Mouse (Mus musculus) right cerebral cortex, postnatal 36 days (tissue): Measurements from ENCODE around the gene Dgcr2.

Experiments
- DNase-seq, 2 experiments: peaks; one replicate each; pipeline ENCODE4 v3.0.0; 2022; ENCODE audit warnings: low spot score in 2 of 2, mixed read lengths in 1 of 2

Gene Dgcr2

DNA sequence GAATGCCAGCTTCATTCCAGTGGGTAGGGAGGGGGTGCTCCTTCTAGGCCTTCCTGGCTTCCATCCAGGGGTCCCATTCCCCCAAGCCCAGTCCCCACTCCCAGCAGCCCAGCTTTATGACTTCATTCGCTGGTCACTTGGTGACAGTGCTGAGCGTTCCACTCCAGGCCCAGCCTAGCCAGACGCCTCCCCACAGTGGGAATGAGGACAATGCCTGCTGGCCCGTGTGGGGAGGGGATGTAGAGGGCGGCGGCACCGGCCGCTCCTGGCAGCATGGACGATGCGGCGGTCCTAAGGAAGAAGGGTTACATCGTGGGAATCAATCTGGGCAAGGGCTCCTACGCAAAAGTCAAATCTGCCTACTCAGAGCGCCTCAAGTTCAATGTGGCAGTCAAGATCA is at the start of gene Dgcr2, which contains the start of gene Tssk2:
TSS of gene Dgcr2 (minus strand) at position 101 of the 400 bp plus-strand sequence.
TSS of gene Tssk2 (plus strand) at position 176 of the 400 bp plus-strand sequence.
- no peak for DNase-seq

DNA sequence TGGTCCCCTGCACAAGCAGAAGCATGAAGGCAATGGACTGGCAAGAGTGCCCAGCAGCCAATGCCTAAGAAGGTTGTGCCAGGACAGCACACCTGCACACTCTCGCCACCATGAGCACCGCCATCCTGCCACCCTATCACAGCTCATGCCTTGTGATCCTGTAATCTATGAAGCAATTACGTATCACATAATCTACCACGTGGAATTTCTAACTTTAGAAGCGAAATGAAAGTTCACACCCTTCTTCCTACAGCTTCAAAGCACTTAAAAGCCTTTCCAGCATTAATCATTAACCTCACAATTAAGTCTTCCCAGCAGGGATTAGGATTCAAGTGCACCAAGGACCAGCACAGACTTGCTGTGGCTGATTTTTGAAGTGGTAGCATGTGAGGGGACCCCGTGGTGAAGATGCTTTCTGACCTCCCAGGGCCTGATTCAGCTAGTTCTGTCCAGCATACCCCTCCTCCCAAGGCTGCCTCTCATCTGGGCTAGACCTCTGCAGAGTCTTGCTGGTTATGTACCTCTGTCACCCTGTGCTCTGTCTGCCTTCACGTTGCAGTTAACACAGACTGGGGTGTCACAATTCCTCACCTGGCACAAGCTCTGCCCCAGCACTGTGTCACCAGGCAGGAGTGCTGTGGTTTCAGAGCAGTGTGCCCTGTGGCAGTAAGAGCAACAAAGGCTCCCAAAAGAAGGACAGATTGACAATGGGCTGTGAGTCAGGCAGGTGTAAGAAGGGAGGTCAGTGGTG is 46.9 kb upstream of the Dgcr2 start:
- no peak for DNase-seq

DNA sequence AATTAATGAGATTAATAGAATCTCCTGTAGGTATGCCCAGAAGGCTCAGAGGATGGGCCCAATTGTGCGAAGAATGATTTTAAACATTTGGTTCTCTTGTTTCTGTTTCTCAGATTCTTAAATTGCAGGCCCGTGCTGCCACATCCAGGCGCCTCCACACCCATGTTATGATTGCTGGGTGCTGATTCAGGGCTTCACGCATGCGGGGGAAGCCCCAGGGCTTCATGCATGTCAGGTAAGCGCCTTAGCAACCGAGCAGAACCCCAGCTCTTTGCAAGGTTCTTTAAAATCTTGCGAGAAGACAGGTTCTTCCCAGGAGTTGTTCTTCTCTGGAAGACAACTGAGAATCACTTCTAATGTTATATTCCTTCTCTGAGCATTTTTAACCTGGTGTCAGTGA is 45.1 kb upstream of the Dgcr2 start:
- no peak for DNase-seq

DNA sequence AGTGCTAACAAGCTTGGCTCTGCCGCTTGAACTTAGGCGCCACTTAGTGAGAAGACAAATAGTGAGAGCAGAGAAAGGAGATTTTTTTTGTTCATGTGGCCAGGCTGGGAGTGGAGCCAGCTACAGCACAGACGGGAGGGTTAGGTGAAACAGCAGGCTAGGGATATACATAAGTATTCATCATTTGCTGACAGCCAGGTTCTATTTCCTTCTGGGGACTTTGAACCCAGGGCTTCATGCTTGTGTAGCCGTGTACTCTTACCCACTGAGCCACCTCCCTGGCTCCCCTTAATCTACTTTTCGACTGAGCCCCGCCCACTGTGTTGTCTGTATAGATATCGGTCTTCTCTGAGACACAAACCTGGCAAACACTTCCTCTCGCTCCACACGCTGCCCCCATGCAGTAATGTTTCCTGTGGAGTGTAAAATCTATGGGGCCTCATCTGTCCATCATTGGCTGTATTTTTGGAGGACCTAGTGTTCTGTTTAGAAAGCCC is 40.9 kb upstream of the Dgcr2 start:
- no peak for DNase-seq

DNA sequence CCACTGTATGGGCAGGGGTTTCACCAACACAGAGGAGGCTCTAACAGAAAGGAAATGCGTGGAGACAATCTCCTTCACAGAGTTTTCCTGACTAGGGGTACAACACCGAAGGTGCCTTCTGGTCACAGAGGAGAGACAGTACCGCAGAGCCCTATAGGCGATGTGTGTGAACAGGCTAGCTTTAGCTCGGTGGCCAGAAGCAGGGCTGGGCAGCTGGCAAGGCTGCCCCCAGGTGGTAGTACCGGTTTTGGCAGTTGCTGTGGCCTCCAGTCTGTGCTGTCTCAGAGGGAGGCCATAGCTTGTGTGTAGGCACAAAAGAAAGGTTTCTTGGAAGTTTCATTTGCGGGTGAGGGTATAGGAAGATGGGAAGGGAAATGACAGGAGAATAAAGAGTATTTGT is 40.5 kb upstream of the Dgcr2 start:
- DNase-seq = no peak

GRCm38 (mm10) chr16:17938187-17938586 is 39.8 kb upstream of the Dgcr2 start:
- no peak for DNase-seq

GRCm38 (mm10) chr16:17936776-17937175 is 38.4 kb upstream of the Dgcr2 start:
- no peak for DNase-seq

- no peak for DNase-seq
These were observed 36.1 kb upstream of the Dgcr2 start for GRCm38 (mm10) chr16:17934445-17934910.

- DNase-seq = no peak
These were observed 35.5 kb upstream of the Dgcr2 start for GRCm38 (mm10) chr16:17933594-17934444.

DNA sequence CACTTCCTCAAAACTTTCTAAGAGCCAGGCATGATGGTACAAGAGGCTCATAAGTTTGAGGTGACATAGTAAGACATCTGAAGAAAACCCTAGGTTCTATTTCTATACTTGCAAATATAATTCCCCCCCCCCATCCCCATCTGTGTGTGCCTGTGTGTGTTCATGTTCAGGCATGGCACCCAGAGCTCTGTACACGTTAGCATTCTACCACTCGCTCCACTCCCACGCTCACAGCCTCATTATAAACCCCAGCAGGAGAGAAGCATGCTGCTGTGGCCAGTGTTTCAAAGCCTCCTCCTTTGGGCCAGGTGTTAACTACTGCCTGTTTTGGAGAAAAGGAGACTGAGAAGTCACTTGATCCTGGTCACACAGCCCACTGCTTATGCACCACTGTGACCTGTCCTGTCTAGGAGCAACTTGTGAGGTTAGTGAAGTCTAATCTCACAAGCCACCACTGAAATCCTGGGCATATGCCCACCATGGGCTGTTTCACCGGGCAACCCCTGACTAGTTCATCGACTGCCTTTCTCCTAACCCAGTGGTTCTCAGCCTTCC is 33.6 kb upstream of the Dgcr2 start:
- no peak for DNase-seq

- no peak for DNase-seq
These were observed 31.3 kb upstream of the Dgcr2 start for GRCm38 (mm10) chr16:17929631-17930030.

DNA sequence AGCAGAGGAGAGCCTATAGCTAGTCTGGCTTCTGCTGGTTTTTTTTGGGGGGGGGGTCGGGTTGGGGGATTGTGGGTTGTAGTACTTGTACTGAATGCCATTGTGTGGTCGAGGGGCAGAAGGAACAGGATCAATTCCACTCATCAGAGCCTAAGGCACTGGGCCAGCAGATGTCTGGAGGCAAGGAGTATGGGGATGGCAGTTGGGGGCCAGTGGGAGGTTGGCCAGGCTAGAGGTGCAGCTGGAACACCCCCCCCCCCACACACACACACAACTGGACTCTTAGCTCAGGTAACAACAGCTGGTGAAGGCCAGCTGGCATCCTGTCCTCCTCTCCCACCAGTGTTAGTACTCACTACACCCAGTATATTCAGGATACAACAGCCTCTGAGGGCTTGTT is 30.8 kb upstream of the Dgcr2 start:
- DNase-seq = no peak

GRCm38 (mm10) chr16:17928627-17929104 is 30.3 kb upstream of the Dgcr2 start:
- peak; percentile 42 to 48 for DNase-seq

GRCm38 (mm10) chr16:17928087-17928580 is 29.8 kb upstream of the Dgcr2 start, which contains the start of gene Slc25a1:
Gene Slc25a1 (minus strand): TSS chr16:17928219.
- peak; percentile 85 for DNase-seq

DNA sequence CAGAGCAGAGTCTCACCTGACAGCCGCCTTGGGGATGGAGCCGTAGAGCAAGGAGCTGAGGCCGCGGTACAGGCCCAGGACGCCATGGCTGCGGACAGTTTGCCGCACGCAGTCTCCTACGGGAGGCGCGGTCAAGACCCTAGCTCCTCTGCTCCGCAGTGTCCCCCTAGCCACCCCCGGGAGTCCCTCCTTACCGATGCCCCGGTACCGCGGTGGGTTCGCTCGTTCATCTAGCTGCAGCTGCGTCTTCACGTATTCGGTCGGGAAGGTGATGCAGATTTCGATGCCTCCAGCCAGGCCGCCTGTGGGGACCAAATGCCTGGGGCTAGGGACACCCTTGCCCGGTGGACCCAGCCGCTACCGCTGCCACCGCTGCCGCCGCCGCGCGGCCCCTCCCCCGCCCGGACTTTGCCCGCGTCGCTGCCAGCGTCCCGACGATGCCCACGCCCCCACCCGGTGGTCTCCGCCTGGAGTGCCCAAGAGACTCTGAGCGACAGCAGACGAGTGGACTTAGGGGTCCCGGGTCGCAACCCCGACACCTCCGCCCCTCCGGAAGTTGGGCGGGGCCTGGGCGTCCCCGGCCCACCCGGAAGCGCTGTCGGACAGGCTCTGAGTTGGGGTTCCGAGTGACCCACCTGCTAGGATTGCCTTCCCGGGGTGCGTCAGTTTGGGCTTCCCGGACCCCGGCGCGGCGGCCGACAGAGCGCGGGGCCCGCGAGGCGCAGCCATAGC is 29.2 kb upstream of the Dgcr2 start:
- peak in 1 of 2 experiments; percentile 22 for DNase-seq

GRCm38 (mm10) chr16:17922163-17922538 is 23.8 kb upstream of the Dgcr2 start:
- DNase-seq = peak in 1 of 2 experiments; percentile 32

DNA sequence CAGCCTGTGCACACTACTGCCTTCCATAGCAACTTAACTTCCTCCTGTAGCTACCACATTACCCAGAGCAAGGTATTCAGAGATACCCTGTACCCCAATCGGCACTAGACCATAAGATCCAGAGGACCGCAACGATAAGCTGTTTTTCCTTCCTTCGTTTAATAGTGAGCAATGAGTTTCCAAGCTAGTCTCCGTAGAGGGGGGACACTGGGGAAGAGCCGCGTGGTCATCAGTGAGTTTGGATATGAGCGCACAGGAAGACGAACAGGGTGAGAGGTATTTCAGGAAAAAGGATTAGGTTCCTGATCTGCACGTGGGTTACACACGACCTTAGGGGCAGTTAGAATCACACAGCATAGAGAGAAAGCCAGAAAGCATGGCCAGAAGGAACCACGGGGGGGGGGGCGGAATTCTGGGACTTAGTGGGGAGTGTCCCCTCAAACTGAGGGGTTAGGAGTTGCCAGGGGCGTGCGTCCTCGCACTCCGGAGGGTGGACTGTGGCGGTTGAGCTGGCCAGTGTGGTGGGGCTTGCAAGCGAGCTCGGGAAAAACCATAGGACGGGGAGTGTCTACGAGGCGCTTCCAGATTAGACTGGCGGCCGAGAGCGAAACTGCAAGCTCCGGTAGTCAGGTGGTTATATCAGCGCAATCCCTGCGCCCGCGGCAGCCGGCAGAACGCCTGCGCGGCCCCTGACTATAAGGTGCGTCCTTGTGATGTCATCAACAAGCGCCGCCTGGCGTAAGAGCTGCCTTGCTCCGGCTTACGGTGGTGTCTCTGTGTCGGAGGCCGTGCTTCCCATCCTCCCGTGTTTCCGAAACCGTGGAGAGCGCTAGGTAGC is 23.2 kb upstream of the Dgcr2 start:
- peak; percentile 94 to 96 for DNase-seq

DNA sequence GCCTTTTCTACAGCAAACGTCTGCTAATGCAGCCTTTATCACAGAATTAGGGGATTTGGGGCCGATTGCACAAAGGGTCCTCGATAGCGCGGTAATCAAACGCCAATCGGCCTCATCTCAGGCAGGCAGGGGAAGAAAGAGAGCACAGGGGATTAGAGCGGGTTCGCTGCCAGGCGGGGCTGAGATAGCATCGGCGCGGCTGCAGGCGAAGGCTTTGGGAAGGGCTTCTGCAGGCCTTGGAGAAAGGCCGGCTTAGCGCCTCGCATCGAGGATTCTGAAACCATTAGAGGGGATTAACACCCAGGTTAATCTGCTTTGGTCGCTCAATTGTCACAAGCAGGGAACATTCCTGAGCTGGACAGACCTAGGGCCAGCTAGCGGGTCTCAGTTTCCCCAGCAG is 22.2 kb upstream of the Dgcr2 start:
- no peak for DNase-seq

DNA sequence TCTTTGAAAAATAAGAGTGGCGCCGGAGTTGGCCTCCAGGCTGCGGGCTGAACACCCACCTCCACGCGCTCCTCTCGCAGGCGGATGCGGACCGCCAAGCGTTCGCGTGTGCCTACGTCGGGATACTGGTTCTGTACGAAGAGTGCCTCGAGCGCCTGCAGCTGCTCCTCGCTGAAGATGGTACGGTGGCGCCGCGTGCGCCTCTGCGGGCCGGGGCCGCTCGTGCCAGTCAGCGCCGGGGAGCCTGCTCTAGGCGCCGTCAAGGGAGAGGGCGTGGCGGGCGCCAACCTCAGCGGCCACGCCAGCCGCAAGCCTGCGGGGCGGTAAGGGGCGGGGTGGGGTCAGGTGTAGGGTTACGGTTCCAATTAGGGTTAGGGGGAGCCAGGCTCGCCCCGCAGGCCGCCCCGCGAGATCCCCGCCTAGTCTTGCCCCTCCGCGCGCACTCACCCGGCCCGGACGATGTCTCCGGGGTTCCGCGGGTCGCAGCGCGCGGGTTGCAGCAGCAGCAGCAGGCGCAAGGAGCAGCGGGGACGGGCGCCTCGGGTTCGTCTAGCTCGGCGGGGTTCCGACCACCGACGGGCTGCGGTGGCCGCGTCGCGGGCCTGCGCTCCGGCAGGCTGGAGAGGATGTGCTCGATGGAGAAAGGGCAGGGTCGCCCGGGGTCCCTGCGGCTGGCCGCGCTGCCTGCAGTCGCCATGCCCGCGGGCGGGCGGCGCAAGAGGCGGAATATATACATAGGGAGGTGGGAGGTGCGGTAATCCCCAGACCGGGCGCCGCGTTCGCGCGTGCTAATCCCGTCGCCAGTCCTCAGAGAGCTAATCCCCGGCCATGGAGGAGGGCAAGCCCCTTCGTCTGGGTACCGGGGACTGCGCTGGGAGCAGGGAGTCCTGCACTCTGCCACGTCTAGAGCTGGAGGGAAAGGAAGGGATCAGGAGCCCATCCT is 16.2 kb upstream of the Dgcr2 start, which contains the start of gene Gsc2:
TSS of gene Gsc2 (minus strand) at position 753 of the 943 bp plus-strand sequence.
- no peak for DNase-seq
